Mouse (Mus musculus): Measurements from ENCODE around the gene Chchd5.

GRCm38 (mm10) chr2:129132231-129132630 lies 2.7 kb downstream of the Chchd5 start:
- TF ChIP-seq ZNF384 (IDR thresholded peaks at IDR 0.05; ENCODE audit: low read depth, low read length) (no peak), HCFC1 (IDR thresholded peaks at IDR 0.05; ENCODE audit: borderline replicate concordance, insufficient read depth, low read length) (no peak), MAFK (IDR thresholded peaks at IDR 0.05; ENCODE audit: insufficient read depth, low read depth, low read length) (no peak), CHD2 (IDR thresholded peaks at IDR 0.05; ENCODE audit: low read depth, low read length) (no peak), ZC3H11A (IDR thresholded peaks at IDR 0.05; ENCODE audit: borderline replicate concordance, low read depth, low read length) (no peak)

Data from ES-E14 (cell line).